Mouse (Mus musculus) heart, embryonic 11.5 days (tissue): ENCODE data around the gene Pgpep1. TPM values are rescaled to one million over a fixed set of nuclear protein-coding genes. Genes with fewer than 3 reads are reported as not detected.
A peak's percentile ranks its signal among the peaks of the same experiment; 100 is the strongest.

Source experiments
- ATAC-seq: fragments of 200-750 bp; cut with Nextera tagmentation; replicated peaks from 2 replicates; pipeline ENCODE4 v1.8.0; 2017; ENCODE audit warnings: moderate library complexity; ENCODE audit not compliant: insufficient number of reproducible peaks, low FRiP score, low TSS enrichment
- H3K27ac ChIP-seq: fragments of 300-500 bp; sonication (generic); 2 replicates; pipeline ENCODE4 v1.5.1; 2014; ENCODE audit warnings: mild to moderate bottlenecking, low read depth, low read length
- H3K27me3 ChIP-seq: fragments of 300-500 bp; sonication (generic); 2 replicates; pipeline ENCODE4 v1.6.1; 2014; ENCODE audit warnings: mild to moderate bottlenecking, low read length, mixed read lengths; ENCODE audit not compliant: control insufficient read depth, insufficient read depth
- H3K36me3 ChIP-seq: fragments of 300-500 bp; sonication (generic); 2 replicates; pipeline ENCODE4 v1.6.1; 2014; ENCODE audit warnings: mild to moderate bottlenecking, low read length, moderate library complexity, mixed read lengths; ENCODE audit not compliant: control insufficient read depth, insufficient read depth
- H3K4me1 ChIP-seq: fragments of 300-500 bp; sonication (generic); 2 replicates; pipeline ENCODE4 v1.6.1; 2014; ENCODE audit warnings: low read length; ENCODE audit not compliant: control insufficient read depth, insufficient read depth
- H3K4me2 ChIP-seq: fragments of 300-500 bp; sonication (generic); 2 replicates; pipeline ENCODE4 v1.6.1; 2014; ENCODE audit warnings: mild to moderate bottlenecking, moderate library complexity
- H3K4me3 ChIP-seq: fragments of 300-500 bp; sonication (generic); 2 replicates; pipeline ENCODE4 v1.5.1; 2014; ENCODE audit warnings: low read depth, low read length
- H3K9ac ChIP-seq: fragments of 300-500 bp; sonication (generic); 2 replicates; pipeline ENCODE4 v1.6.1; 2014; ENCODE audit warnings: mild to moderate bottlenecking, low read depth, low read length, moderate library complexity
- H3K9me3 ChIP-seq: fragments of 300-500 bp; sonication (generic); replicated peaks from 2 replicates; pipeline ENCODE4 v1.6.1; 2016; ENCODE audit warnings: low read length; ENCODE audit not compliant: control insufficient read depth
- WGBS: fragments of 180-500 bp; shearing (Covaris S2); extraction: QIAGEN DNeasy Blood & Tissue Kit; methylation state at CpG from one replicate; pipeline ENCODE4 v1.1.7; 2014; ENCODE audit not compliant: insufficient replicate concordance; 5-methylcytosine and 5-hydroxymethylcytosine counted together
- polyA plus RNA-seq: library from polyadenylated mRNA; unstranded; fragments of >200 nt; fragmentation: Nextera tagmentation; extraction: Ambion mirVana; gene quantifications from 2 replicates; pipeline ENCODE4 v1.2.1, GENCODE M21; 2014

Pgpep1 gene
- polyA plus RNA-seq, 1 experiment from 2014 or later: 41.6 TPM

- H3K36me3 ChIP-seq: no peaks in the 10 kb centered on the region; the same call in 1 of the 2 replicates
- H3K27ac ChIP-seq: peak overlapping the region; percentile 99
- H3K4me1 ChIP-seq: peaks cover 42% of the 10 kb centered on the region
- no peak for ATAC-seq
- no peaks in the 10 kb centered on the region for H3K27me3 ChIP-seq
- no peaks in the 10 kb centered on the region for H3K9me3 ChIP-seq
- H3K4me2 ChIP-seq: peak overlapping the region; percentile 75
- peak overlapping the region; percentile 80 for H3K4me3 ChIP-seq
- under 1% methylated on average over 57 of the region's 59 CpGs for WGBS
- peak overlapping the region; percentile 100 for H3K9ac ChIP-seq
Measured at GRCm38 (mm10) chr8:70699834-70700554, 39.8 kb upstream of the Pgpep1 start.

- WGBS: under 1% methylated on average over 79 of the region's 89 CpGs
- Histone ChIP-seq H3K4me2 (peak overlapping the region; percentile 75), H3K9ac (peak overlapping the region; percentile 100), H3K4me1 (peaks cover 42% of the 10 kb centered on the region), H3K4me3 (peak overlapping the region; percentile 80), H3K9me3 (no peaks in the 10 kb centered on the region), H3K27me3 (no peaks in the 10 kb centered on the region), H3K36me3 (no peaks in the 10 kb centered on the region; the same call in 1 of the 2 replicates), H3K27ac (peak overlapping the region; percentile 99)
- ATAC-seq: peak; percentile 7
Measured at GRCm38 (mm10) chr8:70699116-70699833, 39.1 kb upstream of the Pgpep1 start.

- H3K4me1 ChIP-seq: peaks cover 42% of the 10 kb centered on the region
- no peaks in the 10 kb centered on the region for H3K9me3 ChIP-seq
- H3K27me3 ChIP-seq: no peaks in the 10 kb centered on the region
- ATAC-seq: peak; percentile 89
- H3K27ac ChIP-seq: peak within 1 kb of the TSS; percentile 99
- WGBS: 0% methylated on average over 69 of the region's 69 CpGs
- peak within 1 kb of the TSS; percentile 100 for H3K9ac ChIP-seq
- H3K4me2 ChIP-seq: peak within 1 kb of the TSS; percentile 75
- peak within 1 kb of the TSS; percentile 80 for H3K4me3 ChIP-seq
- H3K36me3 ChIP-seq: no peaks in the 10 kb centered on the region; the same call in 1 of the 2 replicates
Measured at GRCm38 (mm10) chr8:70698310-70699109, 38.3 kb upstream of the Pgpep1 start, which contains the start of gene Jund. TSS of gene Jund (plus strand) at chr8:70698949.

GRCm38 (mm10) chr8:70697366-70698250 lies 37.4 kb upstream of the Pgpep1 start:
- Histone ChIP-seq H3K27me3 (no peaks in the 10 kb centered on the region), H3K9ac (peak overlapping the region; percentile 100), H3K4me3 (peak overlapping the region; percentile 80), H3K9me3 (no peaks in the 10 kb centered on the region), H3K27ac (peak overlapping the region; percentile 99), H3K4me2 (peak overlapping the region; percentile 75), H3K36me3 (no peaks in the 10 kb centered on the region), H3K4me1 (peaks cover 42% of the 10 kb centered on the region)
- ATAC-seq: no peak
- 66% methylated on average over 12 of the region's 12 CpGs for WGBS

GRCm38 (mm10) chr8:70696946-70697345 lies 36.8 kb upstream of the Pgpep1 start:
- peak overlapping the region; percentile 16 for H3K4me3 ChIP-seq
- peak overlapping the region; percentile 57 for H3K4me2 ChIP-seq
- WGBS: 37% methylated on average over 4 of the region's 4 CpGs
- ATAC-seq: no peak
- no peaks in the 10 kb centered on the region for H3K9me3 ChIP-seq
- no peaks in the 10 kb centered on the region for H3K27me3 ChIP-seq
- peaks cover 45% of the 10 kb centered on the region for H3K4me1 ChIP-seq
- H3K36me3 ChIP-seq: no peaks in the 10 kb centered on the region
- H3K9ac ChIP-seq: peak overlapping the region; percentile 100
- peak overlapping the region; percentile 99 for H3K27ac ChIP-seq

- Histone ChIP-seq H3K27me3 (no peaks in the 10 kb centered on the region), H3K9ac (peak overlapping the region; percentile 100), H3K4me1 (peaks cover 46% of the 10 kb centered on the region), H3K4me3 (peak overlapping the region; percentile 16), H3K36me3 (no peaks in the 10 kb centered on the region), H3K9me3 (no peaks in the 10 kb centered on the region), H3K27ac (peak overlapping the region; percentile 99), H3K4me2 (peak overlapping the region; percentile 57)
- WGBS: 4% methylated on average over 31 of the region's 31 CpGs
- 0 out of 2 replicates have a peak, but pooled peaks have one; percentile 36 for ATAC-seq
Measured at GRCm38 (mm10) chr8:70696019-70696885, 36.1 kb upstream of the Pgpep1 start.

GRCm38 (mm10) chr8:70695318-70696018 lies 35.3 kb upstream of the Pgpep1 start:
- Histone ChIP-seq H3K4me1 (peaks cover 41% of the 10 kb centered on the region), H3K9me3 (no peaks in the 10 kb centered on the region), H3K9ac (peak overlapping the region; percentile 100), H3K4me3 (no peak overlapping the region), H3K27me3 (no peaks in the 10 kb centered on the region), H3K27ac (peak overlapping the region; percentile 99), H3K4me2 (peak overlapping the region; percentile 57), H3K36me3 (no peaks in the 10 kb centered on the region)
- ATAC-seq: no peak
- 33% methylated on average over 29 of the region's 32 CpGs for WGBS
